Mouse (Mus musculus): ENCODE results near the gene Lrrc56.
"Not testable (repeated sequence)": the region's sequence is repeated elsewhere in the genome, so short reads cannot be mapped to it uniquely, and the experiment has no call there.

Gene Lrrc56

DNA sequence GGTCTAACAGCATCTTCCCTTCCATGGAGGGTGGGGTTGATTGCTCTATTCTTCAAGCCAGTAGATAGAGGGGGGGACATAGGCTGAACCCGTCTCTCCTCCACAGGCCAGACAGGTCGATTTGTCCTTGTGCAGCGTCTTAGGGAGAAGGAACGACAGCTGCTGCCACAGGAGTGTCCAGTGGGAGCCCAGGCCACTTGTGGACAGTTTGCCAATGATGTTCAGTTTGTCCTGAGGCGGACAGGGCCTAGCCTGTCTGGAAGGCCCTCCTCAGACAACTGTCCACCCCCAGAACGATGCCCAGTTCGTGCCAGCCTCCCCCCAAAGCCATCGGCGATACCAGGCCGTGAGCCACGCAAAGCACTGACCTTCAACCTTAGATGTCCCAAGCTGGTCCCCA is 22.9 kb downstream of the Lrrc56 start:
- peak in 1 of 2 experiments; percentile 15 for DNase-seq (ENCODE audit: low spot score in 2 of 2)

DNA sequence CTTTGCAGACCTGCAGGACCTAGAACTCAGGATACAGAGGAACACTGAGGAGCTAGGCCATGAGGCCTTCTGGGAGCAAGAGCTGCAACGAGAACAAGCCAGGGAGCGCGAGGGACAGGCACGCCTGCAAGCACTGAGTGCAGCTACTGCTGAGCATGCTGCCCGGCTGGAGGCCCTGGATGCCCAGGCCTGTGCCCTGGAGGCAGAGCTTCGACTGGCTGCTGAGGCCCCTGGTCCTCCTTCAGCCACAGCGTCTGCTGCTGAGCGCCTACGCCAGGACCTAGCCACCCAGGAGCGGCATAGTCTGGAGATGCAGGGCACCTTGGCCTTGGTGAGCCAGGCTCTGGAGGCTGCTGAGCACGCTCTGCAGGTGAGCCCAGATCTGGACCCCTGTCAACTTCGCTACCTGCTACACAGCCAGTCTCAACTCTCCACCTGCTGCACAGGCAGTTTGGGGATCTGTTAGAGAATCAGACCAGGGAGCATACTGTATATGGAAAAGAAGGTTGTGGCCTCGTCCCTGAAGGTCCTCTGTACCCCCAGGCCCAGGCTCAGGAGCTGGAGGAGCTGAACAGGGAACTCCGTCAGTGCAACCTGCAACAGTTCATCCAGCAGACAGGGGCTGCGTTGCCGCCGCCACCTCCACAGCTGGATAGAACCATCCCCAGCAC is 23.5 kb downstream of the Lrrc56 start:
- DNase-seq (ENCODE audit: low spot score in 2 of 2) = peak in 1 of 2 experiments; percentile 39

DNA sequence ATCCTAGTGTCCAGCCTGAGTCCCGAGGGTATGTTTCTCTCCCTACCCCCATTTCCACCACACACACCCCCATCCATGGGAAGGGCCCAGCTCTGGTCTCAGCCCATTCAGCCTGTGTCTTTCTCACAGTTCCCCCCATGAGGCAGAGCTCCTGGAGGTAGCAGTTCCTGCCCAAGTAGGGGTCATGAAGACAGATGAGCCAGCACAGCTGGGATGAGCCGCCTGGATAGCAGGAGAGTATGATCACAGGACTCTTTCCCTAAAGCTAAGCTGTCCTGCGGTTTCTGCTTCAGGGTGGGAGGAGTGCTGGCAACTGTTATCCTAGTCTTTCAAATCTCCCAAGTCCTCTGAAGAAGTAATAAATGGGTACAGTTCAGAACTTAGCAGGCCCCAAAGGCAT is 24.2 kb downstream of the Lrrc56 start:
- DNase-seq (ENCODE audit: low spot score in 2 of 2) = no peak

DNA sequence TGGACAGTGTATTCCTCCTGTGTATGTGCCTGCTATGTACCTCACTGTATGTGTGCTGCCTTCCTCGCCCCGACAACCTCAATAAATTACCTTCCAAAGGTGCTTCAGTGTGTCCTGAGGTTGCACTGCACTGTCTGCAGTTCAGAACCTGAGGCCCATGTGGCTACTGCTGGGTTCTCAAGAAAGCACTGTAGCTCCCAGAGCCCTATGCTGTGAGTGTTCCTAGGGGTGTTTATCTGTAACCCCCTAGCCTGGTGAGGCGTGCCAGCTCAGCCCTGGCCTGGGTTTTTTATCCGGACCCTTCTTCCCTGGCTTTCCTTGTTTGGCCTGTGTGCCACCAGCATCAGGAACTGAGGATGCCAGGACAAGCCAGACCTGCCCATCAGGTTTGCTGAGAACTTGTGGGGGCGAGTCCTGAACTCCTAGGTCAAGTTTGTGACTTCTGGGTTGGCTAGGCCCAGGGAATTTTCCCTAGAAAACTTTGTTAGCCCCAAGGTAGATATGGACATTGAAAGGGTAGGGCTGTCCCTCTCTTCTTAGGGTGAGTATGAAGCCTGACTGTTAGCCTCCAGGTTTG is 24.7 kb downstream of the Lrrc56 start:
- peak; percentile 38 to 60 for DNase-seq (ENCODE audit: low spot score in 2 of 2)

DNA sequence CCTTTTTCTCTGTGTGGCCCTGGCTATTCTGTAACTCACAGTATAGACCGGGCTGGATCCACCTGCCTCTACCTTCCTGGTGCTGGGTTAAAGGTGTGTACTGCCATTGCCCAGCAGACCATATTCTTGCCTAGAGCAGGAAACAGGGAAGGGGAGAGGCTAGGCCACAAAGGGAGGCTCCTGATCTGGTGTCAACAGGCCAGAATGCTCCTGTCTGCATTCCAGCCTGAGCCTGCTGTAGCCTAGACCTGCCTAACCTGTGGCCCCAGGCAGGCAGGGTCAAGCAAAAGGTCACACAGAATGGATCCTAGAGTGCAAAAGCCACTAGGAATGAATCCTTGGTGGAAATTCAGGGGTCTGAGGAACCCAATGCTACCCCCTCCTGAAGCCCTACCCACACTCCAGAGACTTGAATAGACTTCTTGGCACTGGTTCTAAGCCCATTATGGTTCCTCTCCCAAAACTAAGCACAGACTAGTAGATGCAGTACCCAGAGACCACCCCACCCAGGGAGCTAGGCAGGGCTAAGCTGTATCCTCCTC is 25.7 kb downstream of the Lrrc56 start:
- DNase-seq (ENCODE audit: low spot score in 2 of 2) = no peak

DNA sequence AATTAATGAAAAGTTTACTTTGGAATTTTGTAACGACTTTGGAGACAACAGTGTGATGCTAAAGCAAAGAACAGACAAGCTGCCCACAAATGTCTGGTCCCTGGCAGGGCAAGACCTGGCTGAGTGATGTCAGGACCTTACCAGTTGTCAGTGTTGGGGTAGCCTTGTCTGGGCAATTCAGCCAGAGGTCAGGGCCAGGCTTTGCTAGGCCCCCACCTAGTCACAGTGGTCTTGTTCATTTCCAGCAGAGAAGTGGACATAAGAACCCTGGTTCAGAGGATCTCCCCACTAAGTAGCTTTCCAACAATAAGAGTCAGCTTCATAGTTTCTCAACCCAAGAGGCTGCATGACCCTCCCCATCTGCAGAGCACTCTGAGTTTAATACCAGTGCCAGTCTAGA is 26.4 kb downstream of the Lrrc56 start:
- no peak for DNase-seq (ENCODE audit: low spot score in 2 of 2)

DNA sequence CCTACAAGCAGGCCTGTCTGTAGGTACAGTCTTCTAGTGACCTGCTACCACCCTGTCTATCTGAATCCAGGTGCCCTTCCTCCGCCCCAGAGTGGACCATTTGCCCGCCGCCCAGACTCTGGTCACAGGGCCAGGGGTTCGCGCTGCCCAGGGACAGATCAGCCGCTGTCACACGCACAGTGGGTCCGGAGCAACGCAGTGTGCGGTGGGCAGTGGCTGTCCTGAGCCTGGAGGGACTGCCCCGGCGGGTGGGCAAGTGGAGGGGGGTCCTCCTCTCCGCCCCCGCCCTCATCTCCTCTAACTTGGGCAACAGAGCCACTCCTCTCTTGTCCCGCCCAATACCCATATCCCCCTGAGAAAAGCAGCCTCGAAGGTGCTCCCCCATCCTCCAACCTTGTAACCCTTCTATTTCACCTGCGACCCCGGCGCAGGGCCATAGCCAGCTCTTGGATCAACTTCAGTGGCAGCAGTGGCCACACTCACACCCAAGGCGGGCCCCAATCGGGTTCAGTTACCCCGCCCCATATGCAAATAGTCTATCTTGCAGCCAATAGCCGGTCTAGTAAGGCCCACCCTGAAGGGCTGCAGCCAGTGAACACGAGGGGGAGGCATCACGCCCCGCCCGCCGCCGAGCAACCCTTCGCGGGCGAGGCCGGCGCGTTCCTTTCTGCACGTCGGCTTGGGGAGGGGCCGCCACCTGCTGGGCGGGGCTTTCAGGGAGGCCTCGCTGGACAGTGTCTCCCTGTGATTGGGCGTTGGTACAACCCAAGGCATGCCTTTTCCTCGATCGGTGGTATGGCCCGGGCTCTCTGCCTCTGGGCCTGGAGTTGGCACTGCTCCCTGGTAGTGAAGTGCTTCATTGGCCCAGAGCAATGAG is 27.5 kb downstream of the Lrrc56 start:
- DNase-seq (ENCODE audit: low spot score in 2 of 2) = peak; percentile 93 to 97

DNA sequence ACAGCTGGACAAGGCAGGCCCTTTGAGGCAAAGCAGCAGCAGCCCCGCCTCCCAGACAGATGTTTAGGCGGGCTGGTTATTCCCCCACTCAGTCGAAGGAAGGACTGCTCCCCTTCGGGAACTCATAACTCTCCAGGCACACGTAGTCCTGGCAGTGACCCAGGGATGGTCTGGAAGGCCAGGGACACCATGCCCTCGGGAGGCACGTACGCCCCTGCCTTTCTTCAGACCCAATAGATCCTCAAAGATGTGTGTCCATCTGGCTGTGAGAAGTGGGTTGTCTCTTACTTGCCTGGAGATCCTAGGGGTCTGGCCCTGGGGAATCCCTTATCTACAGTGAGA is 28.1 kb downstream of the Lrrc56 start:
- DNase-seq (ENCODE audit: low spot score in 2 of 2) = no peak

DNA sequence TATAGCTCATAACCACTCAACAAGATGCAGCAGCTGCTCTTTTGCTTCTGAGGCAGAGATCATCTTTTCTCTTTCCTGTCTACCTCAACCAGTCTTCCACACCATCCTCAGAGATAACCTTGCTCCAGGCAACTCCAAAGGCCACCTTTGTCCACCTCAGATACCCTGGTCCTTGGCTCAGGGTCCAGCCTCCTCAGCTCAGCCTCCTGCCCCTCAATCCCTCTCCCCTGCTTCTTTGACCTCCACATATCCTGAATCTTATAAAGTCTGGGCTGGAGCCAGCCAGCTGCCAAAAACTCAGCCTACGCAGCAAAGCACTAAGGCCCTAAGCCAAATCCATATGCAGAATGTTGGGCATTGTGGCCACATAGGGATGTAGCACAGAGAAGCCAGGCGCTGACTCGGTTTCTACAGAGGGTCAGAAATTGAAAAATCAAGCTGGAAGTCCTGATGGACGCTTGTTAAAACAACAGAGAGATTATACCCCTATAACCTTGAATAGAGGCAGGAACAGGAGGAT is 28.8 kb downstream of the Lrrc56 start:
- no peak for DNase-seq (ENCODE audit: low spot score in 2 of 2)

DNA sequence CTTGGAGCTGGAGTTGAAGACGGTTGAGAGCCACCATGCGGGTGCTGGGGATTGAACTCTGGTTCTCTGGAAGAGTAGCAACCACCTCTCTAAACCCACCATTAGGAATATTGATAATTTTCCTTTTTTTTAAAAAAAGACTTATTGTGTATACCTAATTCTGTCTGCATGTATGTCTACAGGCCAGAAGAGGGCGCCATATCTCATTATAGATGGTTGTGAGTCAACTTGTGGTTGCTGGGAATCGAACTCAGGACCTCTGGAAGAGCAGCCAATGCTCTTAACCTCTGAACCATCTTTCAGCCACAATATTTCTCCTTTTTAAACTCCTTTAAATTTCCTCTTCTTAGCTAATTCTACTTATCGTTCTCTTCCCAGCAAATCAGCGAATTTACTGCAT is 32.6 kb downstream of the Lrrc56 start:
- DNase-seq (ENCODE audit: low spot score in 2 of 2) = no peak

DNA sequence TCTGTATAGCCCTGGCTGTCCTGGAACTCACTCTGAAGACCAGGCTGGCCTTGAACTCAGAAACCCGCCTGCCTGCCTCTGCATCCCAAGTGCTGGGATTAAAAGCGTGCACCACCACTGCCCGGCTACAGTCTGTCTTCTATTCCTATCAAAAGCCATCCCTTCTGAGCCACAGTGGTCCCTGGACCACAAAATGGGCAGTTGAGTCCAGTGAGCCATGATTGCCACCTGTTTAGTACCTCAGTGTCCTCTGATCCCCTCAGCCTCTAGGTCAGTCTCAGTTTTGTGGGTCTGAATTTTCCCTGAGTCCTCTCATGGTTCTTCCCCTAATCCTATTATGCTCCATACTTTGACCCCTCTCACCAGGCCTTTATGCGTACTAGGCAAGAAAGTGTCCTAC is 33.8 kb downstream of the Lrrc56 start:
- DNase-seq (ENCODE audit: low spot score in 2 of 2) = no peak

DNA sequence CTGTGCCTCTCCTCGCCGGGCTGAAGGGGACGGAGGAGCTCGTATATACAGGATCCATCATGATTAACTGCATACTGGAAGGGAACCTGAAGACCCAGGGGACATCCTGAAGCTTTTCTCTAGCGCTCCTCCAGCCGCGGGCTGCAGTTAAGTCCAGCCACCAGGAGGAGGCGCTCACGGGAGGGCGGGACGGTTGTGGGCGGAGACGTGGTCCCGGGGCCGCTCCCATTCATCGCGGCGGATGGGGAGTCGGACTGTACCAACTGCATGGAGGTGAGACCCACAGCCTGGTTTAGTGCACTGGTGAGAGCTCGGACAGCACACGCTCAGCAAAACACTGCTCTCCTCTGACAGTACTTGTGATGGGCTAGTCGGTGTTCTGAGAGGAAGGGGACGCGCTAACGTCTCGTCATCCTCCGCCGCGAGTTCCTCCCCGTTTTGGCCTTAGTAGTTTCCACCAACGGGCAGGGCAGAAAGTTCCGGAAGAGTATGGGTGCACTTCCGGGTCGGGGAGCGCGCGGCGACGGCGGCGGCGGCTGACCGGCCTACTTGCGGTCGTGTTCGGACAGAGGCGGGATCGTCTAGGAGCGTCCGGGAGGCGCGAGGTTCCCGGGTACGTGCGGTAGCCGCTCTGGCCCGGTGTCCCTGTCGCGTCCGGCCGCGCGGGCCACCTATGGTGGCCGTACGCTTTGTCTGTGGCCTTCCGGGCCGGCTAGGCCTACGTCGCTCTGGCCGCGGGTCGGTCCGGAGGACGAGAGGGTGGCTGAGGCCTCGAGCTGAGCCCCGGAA is 34.5 kb downstream of the Lrrc56 start, which contains the start of gene Phrf1:
Gene Phrf1 (plus strand): TSS at position 506 of the 789 bp plus-strand sequence.
- peak; percentile 85 to 91 for DNase-seq (ENCODE audit: low spot score in 2 of 2)

DNA sequence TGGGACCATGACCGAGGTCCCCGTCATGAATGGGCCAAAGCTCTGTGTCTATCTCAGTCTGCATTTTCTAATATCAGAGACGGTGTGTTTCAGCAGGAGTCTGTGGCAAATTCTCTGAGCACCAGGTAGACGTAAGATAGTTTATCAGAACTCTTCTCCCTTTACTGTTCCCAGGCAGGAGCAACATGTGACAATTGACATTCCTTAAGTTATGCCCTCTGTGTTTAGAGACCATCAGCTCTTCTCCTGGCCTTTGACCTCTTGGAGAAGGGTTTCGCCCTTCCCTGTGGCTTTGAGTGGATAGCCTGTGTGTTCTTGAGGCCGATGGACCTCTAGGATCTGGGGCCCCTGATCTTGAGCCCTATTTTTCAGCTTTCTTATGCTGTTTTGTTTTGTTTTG is 35.7 kb downstream of the Lrrc56 start:
- no peak for DNase-seq (ENCODE audit: low spot score in 2 of 2)

DNA sequence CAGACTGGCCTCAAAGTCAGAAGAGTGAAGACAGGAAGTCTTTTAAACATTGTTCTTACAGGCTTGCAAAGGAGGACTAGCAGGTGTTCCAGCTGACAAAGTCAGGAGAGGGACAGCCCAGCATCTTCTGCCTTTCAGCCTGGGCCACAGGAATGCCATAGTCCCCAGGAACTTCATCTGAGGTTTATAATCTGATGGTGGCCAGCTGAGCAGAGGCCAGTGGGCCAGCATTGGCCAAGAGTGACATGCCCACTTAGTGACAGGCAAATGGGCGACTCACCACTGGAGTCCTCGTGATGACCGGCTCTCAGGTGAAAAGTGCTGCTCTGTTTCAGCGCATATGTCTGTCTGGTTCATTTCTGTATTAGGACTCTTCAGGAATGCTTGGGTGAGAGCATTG is 36.6 kb downstream of the Lrrc56 start:
- DNase-seq (ENCODE audit: low spot score in 2 of 2) = no peak

DNA sequence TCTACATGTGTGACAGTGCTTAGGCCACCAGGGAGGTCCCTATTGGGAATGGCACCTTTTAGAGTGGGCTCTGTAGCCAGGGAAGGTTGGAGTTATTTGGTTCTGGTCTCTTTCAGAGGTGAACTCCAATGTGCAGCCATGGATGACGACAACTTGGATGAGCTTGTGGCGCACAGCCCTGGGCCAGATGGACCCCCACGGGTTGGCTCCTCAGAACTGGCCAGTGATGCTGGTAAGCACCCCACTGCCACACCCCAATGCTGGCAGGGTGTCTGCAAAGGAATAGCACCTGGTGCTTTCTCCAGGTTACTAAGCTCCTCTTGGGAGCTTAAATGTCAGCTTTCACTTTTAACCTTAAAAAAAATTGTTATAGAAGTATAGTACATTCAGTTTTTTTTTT is 37.2 kb downstream of the Lrrc56 start:
- DNase-seq (ENCODE audit: low spot score in 2 of 2) = no peak

DNA sequence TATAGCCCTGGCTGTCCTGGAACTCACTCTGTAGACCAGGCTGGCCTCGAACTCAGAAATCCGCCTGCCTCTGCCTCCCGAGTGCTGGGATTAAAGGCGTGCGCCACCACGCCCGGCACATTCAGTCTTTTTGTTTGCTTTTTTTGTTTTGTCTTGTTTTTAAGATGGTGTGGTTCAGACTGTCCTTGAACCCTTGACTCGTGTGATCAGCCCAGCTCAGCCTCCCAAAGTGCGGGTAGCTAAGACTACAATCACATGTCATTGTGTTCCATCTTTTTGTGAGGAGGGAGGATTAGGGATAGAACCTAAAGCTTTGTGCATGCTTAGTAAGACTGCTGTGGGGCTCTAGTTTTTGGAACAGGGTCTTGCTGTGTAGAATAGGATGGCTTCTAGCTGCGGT is 37.6 kb downstream of the Lrrc56 start:
- DNase-seq (ENCODE audit: low spot score in 2 of 2) = no peak

DNA sequence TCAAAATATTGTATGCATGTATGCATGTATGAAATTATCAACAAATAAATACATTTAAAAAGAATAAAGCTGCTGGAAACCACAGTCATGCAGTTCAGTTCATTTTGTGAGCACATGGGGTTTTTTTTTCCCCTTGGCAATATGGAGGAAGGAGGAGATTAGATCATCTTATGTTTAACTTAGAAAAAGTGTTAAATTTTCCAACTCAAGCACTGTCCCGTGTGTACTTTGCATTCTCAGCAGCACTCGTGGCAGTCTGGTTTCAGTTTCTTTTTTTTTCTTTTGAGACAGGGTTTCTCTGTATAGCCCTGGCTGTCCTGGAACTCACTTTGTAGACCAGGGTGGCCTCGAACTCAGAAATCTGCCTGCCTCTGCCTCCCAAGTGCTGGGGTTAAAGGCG is 56.5 kb downstream of the Lrrc56 start:
- DNase-seq (ENCODE audit: low spot score in 2 of 2) = not testable (repeated sequence)

DNA sequence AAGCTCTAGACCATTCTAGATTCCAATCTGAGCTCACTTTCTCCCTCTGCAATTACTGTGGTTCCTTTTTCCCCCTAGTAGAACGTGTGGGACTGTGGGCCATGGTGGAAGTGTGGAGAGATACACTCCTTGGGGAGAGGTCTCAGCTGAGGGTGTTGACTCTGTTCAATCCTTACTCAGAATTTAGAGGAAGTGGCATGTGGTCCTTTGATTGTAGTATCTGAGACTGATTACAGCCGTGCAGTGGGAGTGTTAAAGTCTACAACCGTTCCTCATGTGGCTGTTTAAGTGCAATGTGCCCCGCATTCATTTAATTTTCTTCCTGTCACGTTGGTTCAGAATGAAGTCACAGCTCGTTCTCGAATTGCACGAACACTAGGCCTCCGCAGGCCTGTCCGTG is 62.2 kb downstream of the Lrrc56 start:
- DNase-seq (ENCODE audit: low spot score in 2 of 2) = no peak
